Mouse (Mus musculus): ENCODE measurements around the gene AC170998.1. TPM values are rescaled to one million over a fixed set of nuclear protein-coding genes. Genes with fewer than 3 reads are reported as not detected.

The AC170998.1 gene
- total and polyA plus RNA-seq, 2 experiments from 2014 or later: 1.00 TPM; not detected in 1

DNA sequence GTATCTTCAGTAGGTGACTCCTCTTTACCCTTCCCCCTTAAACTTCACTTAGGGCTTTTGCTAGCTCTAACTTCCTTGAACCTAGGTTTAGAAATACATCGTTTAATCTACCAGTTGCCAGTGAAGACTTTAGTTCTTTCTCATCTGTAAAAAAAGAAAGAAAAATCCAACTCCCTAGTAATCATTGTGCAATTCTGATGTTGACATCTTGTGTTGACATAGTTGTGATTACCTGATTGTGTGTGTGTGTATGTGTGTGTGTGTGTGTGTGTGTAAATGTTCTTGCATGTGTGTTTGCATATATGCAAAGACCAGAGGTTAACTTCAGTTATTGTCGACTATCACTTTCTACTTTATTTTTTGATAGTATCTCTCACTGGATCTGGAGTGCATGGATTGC is 27.2 kb upstream of the AC170998.1 start:
- 0 out of 2 replicates have a peak overlapping the region, but pooled peaks have one; percentile 22 for H3K27ac ChIP-seq (ENCODE audit: low read depth)
- no peak for TF ChIP-seq CTCF (IDR thresholded peaks at IDR 0.05; ENCODE audit: low read depth)
- no peak for TF ChIP-seq EP300 (IDR thresholded peaks at IDR 0.05; ENCODE audit: low read depth)

DNA sequence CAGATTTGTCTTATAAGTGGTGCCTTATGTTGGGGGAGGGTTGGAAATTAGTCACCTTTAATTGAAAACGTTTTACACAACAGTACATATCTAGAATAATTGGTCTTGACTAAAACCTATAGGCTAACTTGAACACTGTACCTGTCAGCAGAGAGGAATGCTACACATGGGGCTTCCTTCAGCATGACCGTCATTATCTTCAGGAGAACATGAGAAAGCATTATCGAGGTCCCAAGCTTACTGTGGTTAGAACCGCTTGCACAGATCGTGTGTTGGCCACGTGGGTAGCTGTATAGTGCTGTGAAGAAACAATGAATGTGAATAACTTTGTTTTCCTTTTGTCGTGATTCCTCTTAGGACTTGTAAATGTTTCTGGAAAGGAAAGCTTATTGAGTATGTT is 26.1 kb upstream of the AC170998.1 start:
- H3K27me3 ChIP-seq (ENCODE audit: control insufficient read depth, insufficient read depth, low read length): no peaks in the 10 kb centered on the region
- ATAC-seq (ENCODE audit: insufficient read depth, low read depth) (no peak), DNase-seq (ENCODE audit: low spot score) (no peak)
- no peak overlapping the region for H3K27ac ChIP-seq (ENCODE audit: low read depth)
- WGBS: 75% methylated on average over 7 of the region's 7 CpGs
- no peak overlapping the region for H3K9ac ChIP-seq (replicated peaks; ENCODE audit: low read depth, low read length)
- H3K4me1 ChIP-seq (ENCODE audit: control insufficient read depth, insufficient read depth): peaks cover 43% of the 10 kb centered on the region
- no peak overlapping the region for H3K4me3 ChIP-seq (ENCODE audit: low read depth, low read length)
- TF ChIP-seq EP300 (IDR thresholded peaks at IDR 0.05; ENCODE audit: low read depth) (no peak), CTCF (IDR thresholded peaks at IDR 0.05; ENCODE audit: low read depth) (no peak)
- H3K9me3 ChIP-seq (replicated peaks; ENCODE audit: control insufficient read depth, low read length): no peaks in the 10 kb centered on the region
- no peaks in the 10 kb centered on the region for H3K36me3 ChIP-seq (replicated peaks; ENCODE audit: control insufficient read depth, insufficient read depth, low read length)
- H3K4me2 ChIP-seq (ENCODE audit: low read depth, low read length): no peak overlapping the region

More for the DNA sequence above, 27.2 kb upstream of the AC170998.1 start:
- no peak overlapping the region for H3K4me2 ChIP-seq (ENCODE audit: low read depth, low read length)
- H3K9ac ChIP-seq (replicated peaks; ENCODE audit: low read depth, low read length): no peak overlapping the region
- peaks cover 43% of the 10 kb centered on the region for H3K4me1 ChIP-seq (ENCODE audit: control insufficient read depth, insufficient read depth)
- DNase-seq (ENCODE audit: low spot score): no peak
- H3K27me3 ChIP-seq (ENCODE audit: control insufficient read depth, insufficient read depth, low read length): no peaks in the 10 kb centered on the region
- 62% methylated on average over 2 of the region's 2 CpGs for WGBS
- H3K4me3 ChIP-seq (ENCODE audit: low read depth, low read length): no peak overlapping the region
- H3K9me3 ChIP-seq (replicated peaks; ENCODE audit: control insufficient read depth, low read length): no peaks in the 10 kb centered on the region
- H3K36me3 ChIP-seq (replicated peaks; ENCODE audit: control insufficient read depth, insufficient read depth, low read length): no peaks in the 10 kb centered on the region
- ATAC-seq (ENCODE audit: insufficient read depth, low read depth): no peak

DNA sequence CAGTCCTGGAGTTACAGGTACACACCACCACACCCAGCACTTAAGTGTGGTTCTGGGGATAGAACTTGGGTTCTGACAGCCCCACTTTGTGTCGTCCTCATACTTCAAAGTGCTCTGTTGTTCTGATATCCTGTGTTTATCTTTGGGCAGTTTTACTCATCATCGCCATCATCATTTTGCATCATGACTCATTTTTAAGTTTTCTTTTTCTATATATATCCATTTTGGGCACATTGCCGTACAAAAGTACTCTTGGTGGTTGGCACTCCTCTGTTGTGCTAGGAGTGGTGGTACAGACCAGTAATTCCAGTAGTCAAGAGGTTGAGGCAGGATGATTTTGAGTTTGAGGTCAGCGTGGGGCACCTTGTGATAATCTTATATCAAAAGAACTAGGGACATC is 24.7 kb upstream of the AC170998.1 start:
- Histone ChIP-seq H3K36me3 (replicated peaks; ENCODE audit: control insufficient read depth, insufficient read depth, low read length) (peaks cover 9% of the 10 kb centered on the region), H3K4me3 (ENCODE audit: low read depth, low read length) (no peak overlapping the region), H3K27me3 (ENCODE audit: control insufficient read depth, insufficient read depth, low read length) (no peaks in the 10 kb centered on the region), H3K9ac (replicated peaks; ENCODE audit: low read depth, low read length) (no peak overlapping the region), H3K9me3 (replicated peaks; ENCODE audit: control insufficient read depth, low read length) (no peaks in the 10 kb centered on the region), H3K4me1 (ENCODE audit: control insufficient read depth, insufficient read depth) (peaks cover 40% of the 10 kb centered on the region), H3K27ac (ENCODE audit: low read depth) (no peak overlapping the region), H3K4me2 (ENCODE audit: low read depth, low read length) (no peak overlapping the region)
- no peak for TF ChIP-seq CTCF (IDR thresholded peaks at IDR 0.05; ENCODE audit: low read depth)
- no peak for TF ChIP-seq EP300 (IDR thresholded peaks at IDR 0.05; ENCODE audit: low read depth)
- WGBS: 86% methylated on average over 4 of the region's 4 CpGs
- DNase-seq (ENCODE audit: low spot score) (no peak), ATAC-seq (ENCODE audit: insufficient read depth, low read depth) (no peak)

DNA sequence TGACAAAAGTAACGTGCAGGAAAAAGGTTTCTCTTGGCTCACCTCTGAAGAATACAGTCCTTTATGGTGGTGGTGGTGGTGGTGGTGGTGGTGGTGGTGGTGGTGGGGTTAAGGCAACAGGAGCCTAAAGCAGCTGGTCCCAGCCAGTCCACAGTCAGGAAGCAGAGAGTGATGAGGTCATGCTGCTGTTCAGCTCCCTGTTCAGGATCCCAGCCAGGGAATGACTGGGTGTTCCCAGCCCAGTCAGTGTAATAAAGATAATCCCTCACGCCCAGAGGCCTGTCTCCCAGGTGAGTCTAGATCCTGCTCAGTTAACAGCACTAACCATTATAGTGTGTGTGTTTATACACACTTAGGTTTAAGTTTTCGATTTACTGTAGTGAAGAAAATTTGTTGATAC is 24.1 kb upstream of the AC170998.1 start:
- no peak overlapping the region for H3K9ac ChIP-seq (replicated peaks; ENCODE audit: low read depth, low read length)
- ATAC-seq (ENCODE audit: insufficient read depth, low read depth): no peak
- H3K4me1 ChIP-seq (ENCODE audit: control insufficient read depth, insufficient read depth): peaks cover 37% of the 10 kb centered on the region
- no peak overlapping the region for H3K4me3 ChIP-seq (ENCODE audit: low read depth, low read length)
- TF ChIP-seq EP300 (IDR thresholded peaks at IDR 0.05; ENCODE audit: low read depth) (no peak), CTCF (IDR thresholded peaks at IDR 0.05; ENCODE audit: low read depth) (no peak)
- no peaks in the 10 kb centered on the region for H3K27me3 ChIP-seq (ENCODE audit: control insufficient read depth, insufficient read depth, low read length)
- H3K4me2 ChIP-seq (ENCODE audit: low read depth, low read length): no peak overlapping the region
- WGBS: 67% methylated on average over 3 of the region's 3 CpGs
- H3K9me3 ChIP-seq (replicated peaks; ENCODE audit: control insufficient read depth, low read length): no peaks in the 10 kb centered on the region
- DNase-seq (ENCODE audit: low spot score): no peak
- peak overlapping the region; percentile 66 for H3K27ac ChIP-seq (ENCODE audit: low read depth)
- H3K36me3 ChIP-seq (replicated peaks; ENCODE audit: control insufficient read depth, insufficient read depth, low read length): peaks cover 9% of the 10 kb centered on the region

DNA sequence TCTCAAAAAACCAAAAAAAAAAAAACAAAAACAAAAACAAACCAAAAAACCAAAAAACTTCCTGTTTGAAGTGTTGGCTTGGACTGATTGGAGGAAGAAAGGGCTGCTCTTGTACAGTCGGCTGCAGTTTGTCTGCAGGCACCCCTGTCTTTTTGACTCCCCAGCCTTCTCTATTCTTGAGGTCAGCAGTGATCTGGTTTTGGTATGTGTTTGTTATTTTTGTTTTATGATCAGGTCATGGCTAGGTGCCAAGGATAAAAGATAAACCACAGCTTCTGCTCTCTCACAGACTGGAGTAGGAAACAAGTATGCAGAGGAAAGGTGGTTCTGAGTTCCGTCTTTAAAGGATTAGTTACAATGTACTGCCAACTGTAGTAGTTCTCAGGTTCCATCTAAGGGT is 23.2 kb upstream of the AC170998.1 start:
- peaks cover 9% of the 10 kb centered on the region for H3K36me3 ChIP-seq (replicated peaks; ENCODE audit: control insufficient read depth, insufficient read depth, low read length)
- no peaks in the 10 kb centered on the region for H3K9me3 ChIP-seq (replicated peaks; ENCODE audit: control insufficient read depth, low read length)
- H3K4me3 ChIP-seq (ENCODE audit: low read depth, low read length): no peak overlapping the region
- H3K27ac ChIP-seq (ENCODE audit: low read depth): peak overlapping the region; percentile 66
- WGBS: 23% methylated on average over 2 of the region's 2 CpGs
- no peak overlapping the region for H3K4me2 ChIP-seq (ENCODE audit: low read depth, low read length)
- H3K4me1 ChIP-seq (ENCODE audit: control insufficient read depth, insufficient read depth): peaks cover 34% of the 10 kb centered on the region
- H3K27me3 ChIP-seq (ENCODE audit: control insufficient read depth, insufficient read depth, low read length): no peaks in the 10 kb centered on the region
- H3K9ac ChIP-seq (replicated peaks; ENCODE audit: low read depth, low read length): no peak overlapping the region
- ATAC-seq (ENCODE audit: insufficient read depth, low read depth) (no peak; the same call in 1 of the 2 replicates), DNase-seq (ENCODE audit: low spot score) (peak; percentile 36)
- no peak for TF ChIP-seq EP300 (IDR thresholded peaks at IDR 0.05; ENCODE audit: low read depth)
- no peak for TF ChIP-seq CTCF (IDR thresholded peaks at IDR 0.05; ENCODE audit: low read depth)

DNA sequence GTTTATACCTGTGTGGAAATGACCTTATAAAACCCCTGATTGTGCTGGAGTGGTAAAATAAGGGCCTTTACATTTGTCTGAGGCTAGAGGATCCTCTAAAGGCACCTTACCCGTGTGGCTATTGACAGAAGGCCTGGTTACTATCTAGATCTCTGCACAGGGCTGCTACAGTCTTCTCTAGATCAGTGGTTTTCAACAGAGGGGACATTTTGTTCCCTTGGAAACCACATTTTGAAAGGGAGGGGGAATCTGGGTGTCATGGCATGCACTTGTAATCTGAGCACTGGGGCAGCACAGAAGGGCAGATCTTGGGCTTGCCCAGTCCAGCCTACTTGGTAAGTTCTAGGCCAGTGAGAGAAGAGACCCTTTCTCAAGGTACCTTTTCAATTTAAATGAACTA is 19.2 kb upstream of the AC170998.1 start:
- DNase-seq (ENCODE audit: low spot score) (no peak), ATAC-seq (ENCODE audit: insufficient read depth, low read depth) (no peak)
- TF ChIP-seq EP300 (IDR thresholded peaks at IDR 0.05; ENCODE audit: low read depth): no peak
- TF ChIP-seq CTCF (IDR thresholded peaks at IDR 0.05; ENCODE audit: low read depth): no peak

More for the DNA sequence above, 19.2 kb upstream of the AC170998.1 start:
- no peak overlapping the region for H3K27ac ChIP-seq (ENCODE audit: low read depth)
- no peak overlapping the region for H3K4me3 ChIP-seq (ENCODE audit: low read depth, low read length)
- peaks cover 9% of the 10 kb centered on the region for H3K36me3 ChIP-seq (replicated peaks; ENCODE audit: control insufficient read depth, insufficient read depth, low read length)
- WGBS: 21% methylated on average over 1 of the region's 1 CpGs
- no peak overlapping the region for H3K9ac ChIP-seq (replicated peaks; ENCODE audit: low read depth, low read length)
- peaks cover 36% of the 10 kb centered on the region for H3K4me1 ChIP-seq (ENCODE audit: control insufficient read depth, insufficient read depth)
- H3K9me3 ChIP-seq (replicated peaks; ENCODE audit: control insufficient read depth, low read length): no peaks in the 10 kb centered on the region
- no peak overlapping the region for H3K4me2 ChIP-seq (ENCODE audit: low read depth, low read length)
- H3K27me3 ChIP-seq (ENCODE audit: control insufficient read depth, insufficient read depth, low read length): no peaks in the 10 kb centered on the region
